Mouse (Mus musculus): ENCODE measurements around the gene Nudc.

- no peak for TF ChIP-seq CTCF (IDR thresholded peaks at IDR 0.05; ENCODE audit: borderline replicate concordance, extremely low read depth, insufficient read depth, insufficient read length)
- no peak for TF ChIP-seq POLR2A (IDR thresholded peaks at IDR 0.05; ENCODE audit: borderline replicate concordance, extremely low read depth, insufficient read depth, insufficient read length, poor library complexity, severe bottlenecking)
Measured at GRCm38 (mm10) chr4:133552768-133553447, 7.1 kb upstream of the Nudc start, which contains the start of gene Nr0b2.
